Mouse (Mus musculus) lung, embryonic 16.5 days (tissue): Measurements from ENCODE around the gene Lrsam1. TPM values are rescaled to one million over a fixed set of nuclear protein-coding genes. Genes with fewer than 3 reads are reported as not detected.

ENCODE experiments used
- ATAC-seq: fragments of 200-750 bp; cut with Nextera tagmentation; 2 replicates; pipeline ENCODE4 v1.8.0; 2017; ENCODE audit warnings: low read depth, mild to moderate bottlenecking, moderate library complexity
- H3K27ac ChIP-seq: fragments of 300-500 bp; sonication (generic); 2 replicates; pipeline ENCODE4 v1.5.1; 2014; ENCODE audit warnings: mild to moderate bottlenecking, control low read depth, low read length
- H3K27me3 ChIP-seq: fragments of 300-500 bp; sonication (generic); 2 replicates; pipeline ENCODE4 v1.6.1; 2014; ENCODE audit warnings: low read depth, low read length, mixed read lengths; ENCODE audit not compliant: control insufficient read depth, insufficient read depth
- H3K36me3 ChIP-seq: fragments of 300-500 bp; sonication (generic); 2 replicates; pipeline ENCODE4 v1.6.1; 2014; ENCODE audit warnings: low read length; ENCODE audit not compliant: control insufficient read depth, insufficient read depth
- H3K4me1 ChIP-seq: fragments of 300-500 bp; sonication (generic); replicated peaks from 2 replicates; pipeline ENCODE4 v1.6.1; 2014; ENCODE audit warnings: low read length, mixed read lengths; ENCODE audit not compliant: control insufficient read depth, insufficient read depth
- H3K4me2 ChIP-seq: fragments of 300-500 bp; sonication (generic); 2 replicates; pipeline ENCODE4 v1.6.1; 2014; ENCODE audit warnings: low read depth, low read length, control low read depth
- H3K4me3 ChIP-seq: fragments of 300-500 bp; sonication (generic); 2 replicates; pipeline ENCODE4 v1.5.1; 2014; ENCODE audit warnings: mild to moderate bottlenecking, low read length, control low read depth
- H3K9ac ChIP-seq: fragments of 300-500 bp; sonication (generic); 2 replicates; pipeline ENCODE4 v1.6.1; 2014; ENCODE audit warnings: low read length, control low read depth
- H3K9me3 ChIP-seq: fragments of 300-500 bp; sonication (generic); 2 replicates; pipeline ENCODE4 v1.6.1; 2016; ENCODE audit warnings: low read length; ENCODE audit not compliant: control insufficient read depth
- WGBS: fragments of 180-500 bp; shearing (Covaris S2); extraction: QIAGEN DNeasy Blood & Tissue Kit; methylation state at CpG from one replicate; pipeline ENCODE4 v1.1.7; 2014; 5-methylcytosine and 5-hydroxymethylcytosine counted together
- polyA plus RNA-seq: library from polyadenylated mRNA; unstranded; fragments of >200 nt; fragmentation: Nextera tagmentation; extraction: Ambion mirVana; gene quantifications from 2 replicates; pipeline ENCODE4 v1.2.1, GENCODE M21; 2015

Lrsam1 gene
- polyA plus RNA-seq, 1 experiment from 2014 or later, result 10.6 TPM

- no peaks in the 10 kb centered on the region for H3K36me3 ChIP-seq
- H3K4me1 ChIP-seq, result peaks cover 76% of the 10 kb centered on the region
- WGBS, result 18% methylated on average over 11 of the region's 21 CpGs
- H3K27ac ChIP-seq, result peak overlapping the region; percentile 97
- H3K9ac ChIP-seq, result peak overlapping the region; percentile 21
- H3K27me3 ChIP-seq, result no peaks in the 10 kb centered on the region
- H3K9me3 ChIP-seq, result no peaks in the 10 kb centered on the region
- H3K4me2 ChIP-seq, result peak overlapping the region; percentile 43
- peak overlapping the region; percentile 13 for H3K4me3 ChIP-seq
- ATAC-seq, result peak; percentile 18
Observed at GRCm38 (mm10) chr2:32882283-32883043, 79.0 kb downstream of the Lrsam1 start.

- peaks cover 74% of the 10 kb centered on the region for H3K4me1 ChIP-seq
- no peaks in the 10 kb centered on the region for H3K9me3 ChIP-seq
- no peak overlapping the region for H3K4me3 ChIP-seq
- WGBS, result 15% methylated on average over 3 of the region's 3 CpGs
- peak overlapping the region; percentile 97 for H3K27ac ChIP-seq
- H3K9ac ChIP-seq, result peak overlapping the region; percentile 55
- ATAC-seq, result peak; percentile 48; the same call in 1 of the 2 replicates
- peak overlapping the region; percentile 0; the same call in 1 of the 2 replicates for H3K4me2 ChIP-seq
- no peaks in the 10 kb centered on the region for H3K27me3 ChIP-seq
- no peaks in the 10 kb centered on the region for H3K36me3 ChIP-seq
Observed at GRCm38 (mm10) chr2:32881723-32882122, 79.7 kb downstream of the Lrsam1 start.

- Histone ChIP-seq H3K4me1 (peaks cover 74% of the 10 kb centered on the region), H3K4me3 (no peak overlapping the region), H3K36me3 (no peaks in the 10 kb centered on the region), H3K9me3 (no peaks in the 10 kb centered on the region), H3K27me3 (no peaks in the 10 kb centered on the region), H3K4me2 (peak overlapping the region; percentile 0), H3K27ac (peak overlapping the region; percentile 97), H3K9ac (peak overlapping the region; percentile 55)
- no peak for ATAC-seq
- 30% methylated on average over 6 of the region's 6 CpGs for WGBS
Observed at GRCm38 (mm10) chr2:32881054-32881453, 80.4 kb downstream of the Lrsam1 start.

GRCm38 (mm10) chr2:32879593-32879992 lies 81.8 kb downstream of the Lrsam1 start:
- peak overlapping the region; percentile 91 for H3K4me3 ChIP-seq
- peak overlapping the region; percentile 97 for H3K27ac ChIP-seq
- peak overlapping the region; percentile 96 for H3K9ac ChIP-seq
- no peaks in the 10 kb centered on the region for H3K9me3 ChIP-seq
- WGBS, result 59% methylated on average over 5 of the region's 5 CpGs
- H3K4me1 ChIP-seq, result peaks cover 73% of the 10 kb centered on the region
- H3K36me3 ChIP-seq, result no peaks in the 10 kb centered on the region
- no peaks in the 10 kb centered on the region for H3K27me3 ChIP-seq
- no peak for ATAC-seq
- peak overlapping the region; percentile 80 for H3K4me2 ChIP-seq

- H3K4me2 ChIP-seq, result peak overlapping the region; percentile 80
- H3K9ac ChIP-seq, result peak overlapping the region; percentile 96
- H3K4me3 ChIP-seq, result peak overlapping the region; percentile 91
- H3K36me3 ChIP-seq, result no peaks in the 10 kb centered on the region
- H3K27ac ChIP-seq, result peak overlapping the region; percentile 97
- H3K9me3 ChIP-seq, result no peaks in the 10 kb centered on the region
- H3K4me1 ChIP-seq, result peaks cover 74% of the 10 kb centered on the region
- H3K27me3 ChIP-seq, result no peaks in the 10 kb centered on the region
- ATAC-seq, result peak; percentile 17
- WGBS, result 54% methylated on average over 3 of the region's 3 CpGs
Observed at GRCm38 (mm10) chr2:32878396-32878795, 83.0 kb downstream of the Lrsam1 start.

- no peaks in the 10 kb centered on the region for H3K36me3 ChIP-seq
- no peaks in the 10 kb centered on the region for H3K9me3 ChIP-seq
- peaks cover 70% of the 10 kb centered on the region for H3K4me1 ChIP-seq
- H3K4me3 ChIP-seq, result peak overlapping the region; percentile 91
- H3K9ac ChIP-seq, result peak overlapping the region; percentile 96
- peak overlapping the region; percentile 80 for H3K4me2 ChIP-seq
- ATAC-seq, result peak; percentile 59
- 28% methylated on average over 6 of the region's 6 CpGs for WGBS
- H3K27ac ChIP-seq, result peak overlapping the region; percentile 97
- no peaks in the 10 kb centered on the region for H3K27me3 ChIP-seq
Observed at GRCm38 (mm10) chr2:32877761-32878393, 83.5 kb downstream of the Lrsam1 start.

GRCm38 (mm10) chr2:32877303-32877702 lies 84.1 kb downstream of the Lrsam1 start:
- 16% methylated on average over 5 of the region's 5 CpGs for WGBS
- peak overlapping the region; percentile 80 for H3K4me2 ChIP-seq
- no peaks in the 10 kb centered on the region for H3K36me3 ChIP-seq
- H3K4me3 ChIP-seq, result peak overlapping the region; percentile 91
- peaks cover 66% of the 10 kb centered on the region for H3K4me1 ChIP-seq
- no peaks in the 10 kb centered on the region for H3K9me3 ChIP-seq
- H3K27me3 ChIP-seq, result no peaks in the 10 kb centered on the region
- H3K9ac ChIP-seq, result peak overlapping the region; percentile 96
- no peak for ATAC-seq
- peak overlapping the region; percentile 97 for H3K27ac ChIP-seq

- WGBS, result 2% methylated on average over 20 of the region's 20 CpGs
- H3K27ac ChIP-seq, result peak overlapping the region; percentile 97
- ATAC-seq, result no peak
- peak overlapping the region; percentile 91 for H3K4me3 ChIP-seq
- H3K9me3 ChIP-seq, result no peaks in the 10 kb centered on the region
- peak overlapping the region; percentile 96 for H3K9ac ChIP-seq
- no peaks in the 10 kb centered on the region for H3K27me3 ChIP-seq
- no peaks in the 10 kb centered on the region for H3K36me3 ChIP-seq
- peaks cover 60% of the 10 kb centered on the region for H3K4me1 ChIP-seq
- peak overlapping the region; percentile 80 for H3K4me2 ChIP-seq
Observed at GRCm38 (mm10) chr2:32876490-32877302, 84.7 kb downstream of the Lrsam1 start.
